Mouse (Mus musculus): ENCODE results near the gene Gm20388. TPM values are rescaled to one million over a fixed set of nuclear protein-coding genes. Genes with fewer than 3 reads are reported as not detected.
"Not testable (repeated sequence)": the region's sequence is repeated elsewhere in the genome, so short reads cannot be mapped to it uniquely, and the experiment has no call there.

The Gm20388 gene
- total RNA-seq, 2 experiments from 2014 or later = 18.6 TPM; not detected in 1

DNA sequence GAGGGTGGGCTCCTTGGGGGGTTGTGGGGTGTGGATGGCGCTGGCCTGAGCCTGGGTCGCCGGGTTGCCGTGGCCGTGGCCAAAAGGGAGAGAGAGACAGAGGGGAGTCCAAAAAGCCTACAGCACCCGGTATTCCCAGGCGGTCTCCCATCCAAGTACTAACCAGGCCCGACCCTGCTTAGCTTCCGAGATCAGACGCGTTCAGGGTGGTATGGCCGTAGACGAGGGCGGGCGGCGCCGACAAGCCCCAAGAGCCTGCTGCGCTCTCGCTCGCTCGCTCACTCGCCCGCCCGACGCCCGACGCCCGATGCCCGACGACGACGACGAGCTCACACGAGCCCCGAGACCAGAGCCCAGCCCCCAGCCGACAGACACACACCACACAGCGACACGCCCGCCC, 3712.9 kb downstream of the Gm20388 start:
- intact Hi-C loops (cut with DNase I); DNase-seq (ENCODE audit: low spot score in 2 of 2): not testable (repeated sequence)

DNA sequence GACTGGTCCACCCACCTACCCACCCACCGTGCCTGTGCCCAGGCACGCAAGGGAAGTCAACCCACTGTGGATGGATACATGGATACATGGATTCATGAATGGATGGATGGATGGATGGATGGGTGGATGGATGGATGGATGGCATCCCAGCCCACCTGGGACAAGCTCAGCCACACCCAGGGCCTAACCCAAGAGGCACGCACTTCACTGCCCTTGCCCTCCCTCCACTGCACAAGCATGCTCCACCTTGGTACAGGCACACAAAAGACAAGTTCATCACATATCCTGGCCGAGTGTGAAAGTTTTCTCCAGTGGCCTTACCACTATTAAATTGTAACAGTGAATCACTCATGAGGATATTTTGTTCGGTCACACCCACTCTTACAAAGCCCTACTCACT, 3713.6 kb downstream of the Gm20388 start:
- intact Hi-C loops (cut with DNase I) = no loop called here
- no peak for DNase-seq (ENCODE audit: low spot score in 2 of 2)

DNA sequence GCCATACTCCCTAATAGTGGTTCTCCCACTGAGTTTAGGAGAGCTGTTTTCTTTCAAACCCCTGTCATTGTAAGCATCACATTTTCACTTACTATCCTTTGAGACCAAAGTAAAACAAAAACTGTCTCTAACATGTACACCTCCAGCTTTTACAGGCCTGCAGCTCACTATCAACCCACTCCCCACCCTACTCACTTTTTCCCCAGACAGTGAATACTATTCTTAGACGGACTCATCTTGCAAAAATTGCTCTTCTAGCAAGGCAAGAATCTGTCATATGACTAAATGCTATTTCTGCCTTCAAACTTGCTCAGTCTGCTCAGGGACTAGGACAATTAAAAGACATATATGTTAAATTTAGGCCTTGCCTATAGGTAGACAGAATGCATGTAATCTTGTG, 3714.1 kb downstream of the Gm20388 start:
- intact Hi-C loops (cut with DNase I) = no loop called here
- DNase-seq (ENCODE audit: low spot score in 2 of 2) = peak in 1 of 2 experiments; percentile 89

DNA sequence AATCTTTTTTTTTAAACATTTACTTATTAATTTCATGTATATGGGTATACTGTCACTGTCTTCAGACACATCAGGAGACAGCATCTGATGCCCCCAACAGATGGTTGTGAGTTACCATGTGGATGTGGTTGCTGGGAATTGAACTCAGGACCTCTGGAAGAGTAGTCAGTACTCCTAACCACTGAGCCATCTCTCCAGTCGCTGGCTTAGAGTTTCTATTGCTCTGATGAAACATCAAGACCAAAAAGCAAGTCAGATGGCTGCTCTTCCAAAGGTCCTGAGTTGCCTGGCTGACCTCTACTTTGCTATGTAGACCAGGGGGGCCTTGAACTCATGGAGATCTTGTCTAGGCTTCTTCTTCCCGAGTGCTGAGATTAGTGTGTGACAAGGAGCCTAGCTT, 3715.1 kb downstream of the Gm20388 start:
- DNase-seq (ENCODE audit: low spot score in 2 of 2) = no peak
- intact Hi-C loops (cut with DNase I) = no loop called here

DNA sequence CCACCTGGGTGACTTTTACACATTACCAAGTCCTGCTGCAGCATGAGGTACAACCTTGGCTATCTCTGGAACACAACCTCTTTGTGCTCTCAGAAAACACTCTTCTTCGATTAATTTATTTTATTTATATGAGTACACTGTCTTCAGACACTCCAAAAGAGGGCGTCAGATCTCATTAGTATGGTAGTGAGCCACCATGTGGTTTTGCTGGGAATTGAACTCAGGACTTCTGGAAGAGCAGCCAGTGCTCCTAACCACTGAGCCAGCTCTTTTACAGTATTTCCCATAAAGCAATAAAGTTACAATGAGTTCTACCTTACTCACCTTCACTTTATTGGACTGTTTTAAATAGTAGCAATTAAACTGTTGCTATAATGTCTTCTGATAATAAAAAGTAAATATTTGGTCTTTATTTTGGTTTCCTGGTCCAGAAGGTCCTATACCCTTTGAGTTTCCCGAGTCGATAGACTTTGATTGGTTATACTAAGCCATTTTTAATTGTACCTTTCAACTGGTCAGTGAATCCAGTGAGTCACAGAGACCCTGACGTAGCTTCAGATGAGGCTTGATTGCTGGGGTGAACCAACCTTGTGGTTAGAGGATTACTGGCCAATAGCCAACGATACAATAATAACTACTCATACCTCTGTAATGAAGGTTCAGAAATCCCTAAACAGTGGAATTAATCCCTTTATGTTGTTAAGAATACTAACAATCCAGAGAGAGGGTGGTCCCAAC, 3716.9 kb downstream of the Gm20388 start:
- intact Hi-C loops (cut with DNase I) = no loop called here
- no peak for DNase-seq (ENCODE audit: low spot score in 2 of 2)

DNA sequence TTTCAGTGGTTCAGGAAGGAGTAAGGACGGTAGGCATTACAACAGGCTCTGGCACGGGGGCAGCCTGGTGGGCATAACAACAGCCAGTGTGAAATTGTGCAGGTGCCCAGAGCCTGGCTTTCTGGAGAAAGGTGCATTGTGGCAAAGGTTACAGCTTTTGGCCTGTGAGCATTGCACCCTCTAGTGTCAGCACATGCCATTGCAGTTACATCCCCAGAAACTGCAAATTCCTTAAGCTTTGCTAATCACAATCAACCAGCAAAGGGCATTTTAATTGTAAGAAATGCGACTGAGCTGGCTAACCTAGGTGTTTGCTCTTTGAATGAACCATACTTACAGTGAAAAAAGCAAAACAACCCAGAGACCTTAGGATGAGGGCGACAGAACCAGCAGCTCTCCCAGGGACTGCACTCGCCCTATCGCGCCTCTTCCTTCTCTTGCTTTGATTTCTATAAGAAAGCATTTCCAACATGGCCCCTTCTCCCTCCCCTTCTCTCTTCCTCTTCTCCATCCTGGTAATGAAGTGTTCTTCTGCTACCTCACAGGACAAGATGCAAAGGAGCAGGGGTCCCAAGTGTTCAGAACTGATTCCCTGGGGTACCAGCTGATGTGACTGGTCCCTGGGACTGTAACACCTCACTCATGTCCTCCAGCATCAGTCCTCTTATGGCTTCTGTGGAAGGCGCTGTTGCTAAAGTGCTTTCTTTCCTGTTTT, 3717.8 kb downstream of the Gm20388 start:
- peak in 1 of 2 experiments; percentile 57 for DNase-seq (ENCODE audit: low spot score in 2 of 2)
- intact Hi-C loops (cut with DNase I) = no loop called here

DNA sequence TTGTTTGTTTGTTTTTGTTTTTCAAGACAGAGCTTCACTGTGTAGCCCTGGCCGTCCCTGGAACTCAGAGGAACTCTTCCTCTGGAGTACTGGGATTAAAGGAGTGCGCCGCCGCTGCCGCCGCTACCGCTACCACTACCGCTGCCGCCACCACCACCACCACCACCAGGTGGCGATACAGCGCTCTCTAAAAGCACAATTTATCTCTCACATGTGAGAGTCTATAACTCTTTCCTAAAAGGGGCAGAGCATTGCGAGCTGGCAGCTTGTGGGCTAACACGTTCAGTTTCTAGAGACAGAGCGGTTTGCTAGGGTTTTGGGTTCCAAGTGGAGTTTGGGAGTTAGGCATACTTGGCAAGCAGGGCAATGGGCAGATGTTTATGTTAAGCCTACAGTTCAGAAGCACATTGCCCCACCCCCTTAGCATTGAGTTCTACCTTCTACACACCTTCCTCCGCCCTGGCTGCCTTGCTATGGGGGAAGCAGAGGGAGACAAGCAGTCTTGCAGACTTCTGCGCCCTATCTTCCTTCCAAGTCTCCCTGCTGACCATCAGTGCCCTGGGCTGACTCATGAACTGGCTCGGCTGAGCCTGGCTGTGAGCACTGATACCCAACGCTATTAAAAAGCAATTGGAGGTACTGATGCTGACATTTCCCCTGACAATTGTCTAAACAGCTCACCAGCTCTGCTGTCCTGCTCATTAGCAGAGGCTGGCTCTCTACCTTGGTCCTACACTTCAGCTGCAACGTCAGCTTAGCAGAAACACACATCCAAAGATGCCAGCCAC, 3718.5 kb downstream of the Gm20388 start:
- intact Hi-C loops (cut with DNase I) = no loop called here
- DNase-seq (ENCODE audit: low spot score in 2 of 2) = peak; percentile 71 to 85

DNA sequence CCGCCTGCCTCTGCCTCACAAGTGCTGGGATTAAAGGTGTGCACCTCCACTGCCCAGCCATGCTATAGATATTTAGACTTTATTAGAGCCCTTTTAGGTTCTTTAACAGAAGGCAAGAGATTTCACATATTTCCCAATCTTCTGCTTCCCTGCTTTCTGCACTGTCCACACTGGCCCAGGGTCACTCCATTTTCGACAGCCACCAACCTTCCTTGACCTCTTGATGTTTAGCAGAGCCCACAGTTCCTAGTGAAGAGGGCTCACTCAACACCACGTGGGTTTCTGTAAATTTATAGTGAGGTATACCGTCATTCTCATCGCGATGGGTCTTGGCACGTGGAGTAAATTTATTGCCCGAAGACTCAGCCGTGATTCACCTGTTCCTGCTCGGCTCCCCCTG, 3719.4 kb downstream of the Gm20388 start:
- no peak for DNase-seq (ENCODE audit: low spot score in 2 of 2)
- intact Hi-C loops (cut with DNase I) = no loop called here

DNA sequence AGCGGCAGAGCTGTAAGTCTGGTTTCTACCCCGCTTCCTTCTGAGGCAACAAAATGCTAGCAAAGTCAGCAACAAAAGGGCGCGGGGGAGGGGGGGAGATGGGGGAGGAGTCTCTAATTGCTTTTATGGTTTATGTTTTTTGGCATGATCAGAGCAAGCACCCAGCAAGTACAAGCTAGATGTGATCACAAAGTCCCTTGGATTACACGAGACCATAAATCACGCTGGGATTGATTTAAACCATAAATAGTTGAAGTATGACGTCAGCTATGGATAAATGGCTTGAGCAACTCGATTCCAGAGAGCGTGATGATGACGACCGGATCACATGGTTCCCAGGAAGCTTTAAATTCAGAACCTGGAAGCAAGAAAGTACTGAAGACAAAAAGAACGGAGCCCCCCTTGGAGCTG, 3720.2 kb downstream of the Gm20388 start:
- DNase-seq (ENCODE audit: low spot score in 2 of 2) = no peak
- intact Hi-C loops (cut with DNase I) = no loop called here

DNA sequence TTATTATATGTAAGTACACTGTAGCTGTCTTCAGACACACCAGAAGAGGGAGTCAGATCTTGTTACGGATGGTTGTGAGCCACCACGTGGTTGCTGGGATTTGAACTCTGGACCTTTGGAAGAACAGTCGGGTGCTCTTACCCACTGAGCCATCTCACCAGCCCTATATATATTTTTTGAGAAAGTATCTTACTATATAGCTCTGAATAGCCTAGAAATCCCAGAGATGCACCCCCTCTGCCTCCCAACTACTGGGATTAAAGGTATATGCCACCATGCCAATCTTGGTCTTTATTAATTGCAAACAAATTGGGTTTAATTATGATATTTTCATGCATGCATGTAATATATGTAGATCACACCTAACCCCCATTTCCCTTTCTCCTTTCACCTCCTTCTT, 3721.1 kb downstream of the Gm20388 start:
- DNase-seq (ENCODE audit: low spot score in 2 of 2); intact Hi-C loops (cut with DNase I): not testable (repeated sequence)

DNA sequence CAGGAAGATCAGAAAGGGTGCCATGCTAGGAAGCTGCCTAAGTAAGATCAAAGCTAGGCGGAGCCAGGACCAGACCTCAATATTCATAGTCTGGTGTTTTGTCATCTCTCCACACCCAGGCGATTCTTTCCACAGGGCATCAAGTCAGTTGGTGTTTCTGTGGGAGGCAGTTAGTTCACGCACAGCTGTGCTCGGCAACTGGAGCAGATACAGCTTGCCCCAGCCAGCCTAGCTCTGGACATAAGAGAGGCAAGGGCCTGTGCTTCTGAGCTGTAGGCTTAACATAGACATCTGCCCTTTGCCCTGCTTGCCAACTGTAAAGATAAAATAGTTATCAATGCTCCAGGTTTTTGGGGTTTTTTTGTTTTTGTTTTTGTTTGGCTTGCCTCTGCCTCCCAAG, 3721.6 kb downstream of the Gm20388 start:
- no peak for DNase-seq (ENCODE audit: low spot score in 2 of 2)
- intact Hi-C loops (cut with DNase I) = no loop called here

DNA sequence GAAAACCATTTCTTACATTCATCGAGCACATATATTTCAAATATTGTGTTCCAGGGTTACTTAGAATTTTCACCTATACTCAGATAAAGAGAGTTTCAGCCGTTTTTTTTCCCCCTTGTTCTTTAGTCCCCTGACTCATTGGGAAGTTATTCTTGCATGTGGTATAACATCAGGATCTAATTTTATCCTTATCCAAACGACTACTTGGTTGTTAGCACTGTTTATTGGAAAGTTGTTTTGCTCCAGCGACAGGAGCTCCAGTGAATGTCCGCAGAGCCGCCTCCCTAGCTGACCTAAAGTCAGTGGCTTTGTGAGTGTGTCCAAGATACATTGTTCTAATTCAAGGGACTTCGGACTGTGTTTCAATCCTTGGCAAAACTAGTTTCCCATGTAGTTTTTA, 3723.2 kb downstream of the Gm20388 start:
- no peak for DNase-seq (ENCODE audit: low spot score in 2 of 2)
- intact Hi-C loops (cut with DNase I) = no loop called here

DNA sequence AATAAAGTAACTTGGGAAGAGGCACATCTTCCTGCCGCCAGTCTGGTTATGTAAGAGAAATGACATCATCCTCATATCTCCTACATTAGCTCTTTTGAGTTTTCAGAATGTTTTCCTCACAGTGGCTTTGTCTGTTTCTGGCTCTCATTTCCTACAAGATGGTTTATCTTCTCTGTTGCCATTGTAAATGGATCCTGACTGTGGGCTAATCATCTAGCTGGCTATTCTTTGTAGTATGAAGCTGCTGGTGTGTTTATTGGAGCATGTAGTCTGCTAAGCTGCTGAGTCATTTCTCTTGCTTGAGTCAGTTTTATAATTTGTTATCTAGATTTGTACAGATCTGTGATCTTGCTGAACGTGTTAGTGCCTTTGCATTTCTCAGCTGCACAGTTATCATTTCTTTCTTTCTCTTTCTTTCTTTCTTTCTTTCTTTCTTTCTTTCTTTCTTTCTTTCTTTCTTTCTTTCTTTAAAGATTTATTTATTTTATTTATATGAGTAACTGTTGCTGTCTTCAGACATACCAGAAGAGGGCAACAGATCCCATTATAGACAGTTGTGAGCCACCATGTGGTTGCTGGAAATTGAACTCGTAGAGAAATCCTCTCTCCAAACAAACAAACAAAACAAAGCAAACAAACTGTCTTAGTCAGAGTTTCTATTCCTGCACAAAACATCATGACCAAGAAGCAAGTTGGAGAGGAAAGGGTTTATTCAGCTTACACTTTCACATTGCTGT, 3723.9 kb downstream of the Gm20388 start:
- intact Hi-C loops (cut with DNase I) = no loop called here
- DNase-seq (ENCODE audit: low spot score in 2 of 2) = peak in 1 of 2 experiments; percentile 57

DNA sequence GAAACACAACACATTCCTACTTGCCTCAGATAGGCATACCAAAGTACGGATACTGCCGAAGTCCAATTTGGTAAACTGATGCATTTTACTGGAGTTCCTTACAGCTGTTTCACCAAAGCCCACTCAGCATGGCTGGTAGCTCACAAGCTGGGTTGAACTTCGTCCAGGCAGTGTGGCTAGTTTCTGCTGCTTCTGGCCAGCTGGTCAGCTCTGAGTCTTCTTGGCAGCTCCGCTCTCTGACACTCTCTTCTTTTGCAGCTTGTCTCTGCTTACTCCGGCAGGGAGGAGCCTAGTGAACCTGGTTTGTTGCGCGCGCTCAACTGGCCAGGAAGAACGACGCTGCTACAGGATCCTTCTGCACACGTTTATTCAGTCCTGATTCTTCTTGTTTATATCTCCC, 3725.0 kb downstream of the Gm20388 start:
- intact Hi-C loops (cut with DNase I) = no loop called here

DNA sequence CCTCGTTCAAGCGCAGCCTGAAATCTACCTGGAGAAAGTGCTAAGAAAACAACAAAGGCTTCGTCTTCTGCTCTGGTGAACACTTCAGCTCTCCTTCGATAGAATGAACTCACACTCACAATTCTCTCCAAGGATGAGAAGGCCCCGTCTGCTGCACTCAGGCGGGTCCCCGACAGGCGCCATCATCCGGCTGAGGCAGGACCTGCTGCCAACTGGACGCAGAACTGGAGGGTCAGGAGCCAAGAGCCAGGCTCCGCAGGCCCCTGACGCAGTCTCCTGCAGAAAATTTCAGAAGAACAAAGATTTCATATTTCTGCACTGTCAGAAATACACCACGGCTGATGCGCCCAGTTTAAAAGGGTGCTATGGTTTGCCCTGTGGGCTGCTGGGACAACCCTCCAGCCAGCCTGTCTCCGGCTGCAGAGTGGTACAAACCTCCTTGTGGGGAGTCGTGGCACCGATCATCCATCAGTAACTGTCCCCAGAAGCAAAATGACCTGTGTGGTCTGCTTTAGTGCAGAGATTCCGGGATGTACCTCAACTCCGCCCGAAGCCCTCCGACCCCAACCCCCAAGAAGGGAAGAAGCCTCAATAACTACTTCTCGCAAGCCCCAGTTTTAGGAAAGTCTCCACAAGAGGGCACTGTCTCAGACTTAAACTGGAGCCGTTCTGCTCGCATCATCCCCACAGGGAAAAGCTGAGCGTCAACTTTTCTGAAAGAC, 3732.8 kb downstream of the Gm20388 start:
- intact Hi-C loops (cut with DNase I) = loop anchor here (2.0 kb wide), 1 partner anchor 141 kb away; no protein-coding TSS in a partner anchor
- DNase-seq (ENCODE audit: low spot score in 2 of 2) = peak; percentile 71 to 78

More for the DNA sequence above, 3725.0 kb downstream of the Gm20388 start:
- no peak for DNase-seq (ENCODE audit: low spot score in 2 of 2)

DNA sequence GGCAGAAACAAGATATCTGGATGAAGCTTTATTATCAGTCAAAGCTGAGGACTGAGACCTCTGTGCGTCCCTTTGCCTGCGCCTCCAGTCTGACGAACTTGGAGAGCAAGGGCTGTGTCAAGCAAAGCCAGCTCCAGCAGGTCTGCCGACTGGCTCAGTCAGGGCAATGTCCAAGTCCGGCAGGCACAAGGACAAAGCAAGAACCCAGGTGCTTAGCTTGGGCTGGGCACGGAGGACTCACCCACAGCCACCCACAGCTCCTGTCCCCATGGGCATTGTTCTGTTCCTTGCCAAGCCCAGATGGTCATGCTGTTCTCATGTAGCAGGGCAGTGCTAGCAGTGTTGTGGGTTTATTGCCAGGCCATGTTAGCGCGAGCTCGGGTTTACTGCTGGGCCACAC, 3734.6 kb downstream of the Gm20388 start:
- intact Hi-C loops (cut with DNase I) = no loop called here
- DNase-seq (ENCODE audit: low spot score in 2 of 2) = no peak

DNA sequence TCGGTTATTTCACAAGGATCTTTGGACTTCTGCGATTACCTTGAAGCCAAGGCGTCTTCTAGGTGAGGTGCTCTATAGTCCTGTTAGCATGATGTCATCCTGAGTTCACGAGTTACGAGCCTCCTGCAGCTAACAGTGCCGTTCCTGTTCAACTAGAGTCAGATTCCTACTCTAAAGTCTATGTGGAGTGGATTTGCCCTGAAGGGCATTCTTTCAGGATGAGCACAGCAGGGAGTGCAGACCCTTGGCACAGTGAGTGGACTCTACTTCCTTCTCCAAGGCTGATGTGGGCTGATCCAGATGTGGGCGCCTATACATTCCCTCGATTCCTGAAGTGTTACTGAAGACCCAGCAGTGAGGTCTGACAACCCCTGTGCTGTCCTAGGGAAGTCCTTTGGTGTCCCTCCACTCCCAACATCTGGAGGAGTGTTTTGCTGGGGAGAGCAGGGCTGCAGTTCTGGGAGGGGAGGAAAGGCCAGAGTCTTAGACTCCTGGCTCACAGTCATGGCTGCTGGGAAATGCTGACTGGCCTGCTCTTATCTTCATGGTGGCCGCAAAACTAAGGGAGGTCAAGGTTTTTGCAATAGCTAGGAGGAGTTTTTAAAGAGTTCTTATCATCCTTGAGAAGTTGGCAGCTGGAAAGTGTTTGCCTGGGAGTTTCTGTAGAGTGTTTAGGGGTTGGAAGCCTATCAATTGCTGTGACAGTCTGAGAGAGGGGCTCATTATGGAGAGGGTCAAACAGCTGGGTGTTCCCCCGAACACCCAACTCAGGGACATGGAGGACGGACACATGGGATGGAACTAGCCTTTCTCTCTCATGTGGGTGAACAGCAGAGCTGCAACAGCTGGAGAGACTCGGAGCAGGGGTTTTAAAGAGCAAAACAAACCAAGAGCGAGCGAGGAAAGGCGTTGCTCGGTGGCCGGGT, 3737.9 kb downstream of the Gm20388 start:
- intact Hi-C loops (cut with DNase I) = no loop called here
- no peak for DNase-seq (ENCODE audit: low spot score in 2 of 2)

DNA sequence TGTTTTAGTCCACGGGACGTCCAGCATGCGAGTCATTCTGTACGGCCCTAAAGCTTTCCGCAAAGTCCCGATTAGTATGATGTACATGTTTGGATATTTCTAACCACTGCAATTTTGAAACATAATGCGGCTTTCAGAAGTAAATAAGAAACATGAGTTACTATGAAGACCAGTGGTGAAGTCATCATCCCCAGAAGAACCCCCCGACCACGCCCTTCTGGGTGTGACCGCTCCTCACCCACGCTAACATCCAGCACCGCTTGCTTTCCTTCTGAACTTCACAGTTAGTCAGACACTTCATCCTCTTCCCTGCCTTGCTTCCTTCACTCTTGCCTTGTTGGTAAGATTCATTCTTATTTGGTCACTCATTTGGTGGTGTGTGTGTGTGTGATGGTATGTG, 3738.8 kb downstream of the Gm20388 start:
- intact Hi-C loops (cut with DNase I) = no loop called here
- DNase-seq (ENCODE audit: low spot score in 2 of 2) = no peak
